In the genomic region with DNA sequence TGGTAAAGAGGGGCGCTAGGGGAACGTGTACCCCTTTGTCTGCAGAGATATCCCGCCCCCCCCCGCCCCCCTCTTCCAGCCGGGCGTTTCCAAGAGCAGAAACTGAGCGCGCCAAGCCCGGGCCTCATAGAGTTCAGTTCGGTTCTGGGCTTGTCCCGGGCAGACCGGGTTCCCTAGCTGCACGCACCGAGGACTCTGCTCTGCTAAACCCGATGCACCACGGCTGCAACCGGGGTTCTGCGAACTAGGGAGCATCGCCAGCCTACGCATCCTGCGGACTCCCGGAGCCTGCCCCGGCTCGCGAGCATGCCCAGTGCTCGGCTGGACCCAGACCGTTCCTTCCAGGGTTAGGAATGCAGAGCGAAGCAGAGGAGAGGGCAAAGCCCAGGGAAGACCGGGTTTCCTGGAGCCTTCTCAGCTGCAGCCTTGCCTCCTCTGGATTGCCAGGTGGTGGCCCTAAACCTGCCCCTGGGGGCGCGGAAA, we compare ENCODE assay signal across 9 mouse cellular contexts. TPM values are rescaled to one million over a fixed set of nuclear protein-coding genes. Genes with fewer than 3 reads are reported as not detected.
DNase-seq lines count a peak whose midpoint lies in the region; ATAC-seq and TF ChIP-seq lines count a peak whose summit lies in the region.
"Had no signal": no experiment of that assay in that cellular context is flagged by ENCODE, and none has a peak within 500 bp of the region (broad histone marks: within the 10 kb centered on the region; RNA-seq: fewer than 3 reads in every experiment).

No protein-coding gene starts in this region.

- DNase-seq in kidney, adult 9 months = no peak
- DNase-seq in cerebellum, adult 8-10 months = peak; percentile 65
- DNase-seq in kidney, postnatal 4 days = peak; percentile 64 to 72
- DNase-seq in liver, postnatal 0 days = peak; percentile 13
- peak; percentile 65 to 75 for DNase-seq in right cerebral cortex, postnatal 10 days (ENCODE audit: low spot score in 2 of 2)

- peak; percentile 93 for ATAC-seq in kidney, embryonic 14.5 days (ENCODE audit: low FRiP score, low TSS enrichment)
- peak; percentile 60 for ATAC-seq in frontal cortex, adult (ENCODE audit: low TSS enrichment)
- no peak for ATAC-seq in liver, postnatal 0 days
- no peak for ATAC-seq in monocyte, adult 5-6 weeks (replicated peaks; ENCODE audit: insufficient number of reproducible peaks, low FRiP score, low TSS enrichment, poor library complexity, severe bottlenecking)

- H3K9me3 ChIP-seq in kidney, embryonic 14.5 days (ENCODE audit: control insufficient read depth, low read length) = no peaks in the 10 kb centered on the region
- no peaks in the 10 kb centered on the region for H3K9me3 ChIP-seq in liver, postnatal 0 days (ENCODE audit: low read length)

- H3K27ac ChIP-seq in kidney, embryonic 14.5 days (ENCODE audit: low read depth, low read length) = peak overlapping the region; percentile 55; the same call in 1 of the 2 replicates
- no peak overlapping the region for H3K27ac ChIP-seq in liver, postnatal 0 days (ENCODE audit: low read depth)

- TF ChIP-seq CTCF in liver, postnatal 0 days (IDR thresholded peaks at IDR 0.05; ENCODE audit: low read depth) = no peak

- H3K9ac ChIP-seq in kidney, embryonic 14.5 days (ENCODE audit: low read depth, low read length) = peak overlapping the region; percentile 63
- H3K9ac ChIP-seq in liver, postnatal 0 days (replicated peaks) = no peak overlapping the region

- TF ChIP-seq EP300 in liver, postnatal 0 days (IDR thresholded peaks at IDR 0.05; ENCODE audit: low read depth) = no peak

- under 1% methylated on average over 30 of the region's 31 CpGs for WGBS in kidney, embryonic 14.5 days
- 2% methylated on average over 29 of the region's 31 CpGs for WGBS in liver, postnatal 0 days (ENCODE audit: insufficient replicate concordance)

- H3K4me1 ChIP-seq in kidney, embryonic 14.5 days (ENCODE audit: control insufficient read depth, insufficient read depth, low read length) = no peaks in the 10 kb centered on the region
- H3K4me1 ChIP-seq in liver, postnatal 0 days (ENCODE audit: insufficient read depth) = no peaks in the 10 kb centered on the region

- H3K4me3 ChIP-seq in kidney, embryonic 14.5 days (ENCODE audit: low read length) = peak overlapping the region; percentile 68
- H3K4me3 ChIP-seq in liver, postnatal 0 days (ENCODE audit: low read depth, low read length) = peak overlapping the region; percentile 42

- peak overlapping the region; percentile 89 for H3K4me2 ChIP-seq in kidney, embryonic 14.5 days (replicated peaks; ENCODE audit: low read depth, low read length)
- H3K4me2 ChIP-seq in liver, postnatal 0 days (ENCODE audit: low read depth, low read length) = peak overlapping the region; percentile 72

- H3K36me3 ChIP-seq in kidney, embryonic 14.5 days (ENCODE audit: control insufficient read depth, insufficient read depth, low read length) = no peaks in the 10 kb centered on the region
- H3K36me3 ChIP-seq in liver, postnatal 0 days (replicated peaks; ENCODE audit: insufficient read depth, low read length) = no peaks in the 10 kb centered on the region

- peaks cover 18% of the 10 kb centered on the region for H3K27me3 ChIP-seq in kidney, embryonic 14.5 days (ENCODE audit: control insufficient read depth, insufficient read depth, low read length)
- peaks cover 19% of the 10 kb centered on the region for H3K27me3 ChIP-seq in liver, postnatal 0 days (ENCODE audit: insufficient read depth, low read length)
- H3K27me3 ChIP-seq: CH12.LX had no signal

RNA-seq across cellular contexts. Expression of gene Tenm2, which starts 0.9 kb away (rescaled TPM):
- polyA plus RNA-seq in kidney, embryonic 14.5 days (2014; fragmentation: Nextera tagmentation; extraction: Ambion mirVana) = 0.71 and 0.95 TPM in 2 replicates
- not detected in 2 replicates for polyA plus RNA-seq in liver, postnatal 0 days (2015; fragmentation: Nextera tagmentation; extraction: Ambion mirVana)
- not detected in 3 replicates for total RNA-seq in monocyte, adult 5-6 weeks (2017)
- total RNA-seq: CH12.LX had no signal

Comparison
In these comparisons a context has a peak if more than half of its experiments do, and no peak if none do; other contexts are left out.
1. ATAC-seq: peak in kidney, embryonic 14.5 days (single experiment) and frontal cortex, adult (single experiment); none in liver, postnatal 0 days (single experiment) and monocyte, adult 5-6 weeks (single experiment).